Mouse (Mus musculus) heart, embryonic 11.5 days (tissue): ENCODE data around the gene Btbd9. TPM values are rescaled to one million over a fixed set of nuclear protein-coding genes. Genes with fewer than 3 reads are reported as not detected.

Source experiments
- ATAC-seq: fragments of 200-750 bp; cut with Nextera tagmentation; replicated peaks from 2 replicates; pipeline ENCODE4 v1.8.0; 2017; ENCODE audit warnings: moderate library complexity; ENCODE audit not compliant: insufficient number of reproducible peaks, low FRiP score, low TSS enrichment
- H3K27ac ChIP-seq: fragments of 300-500 bp; sonication (generic); 2 replicates; pipeline ENCODE4 v1.5.1; 2014; ENCODE audit warnings: mild to moderate bottlenecking, low read depth, low read length
- H3K27me3 ChIP-seq: fragments of 300-500 bp; sonication (generic); 2 replicates; pipeline ENCODE4 v1.6.1; 2014; ENCODE audit warnings: mild to moderate bottlenecking, low read length, mixed read lengths; ENCODE audit not compliant: control insufficient read depth, insufficient read depth
- H3K36me3 ChIP-seq: fragments of 300-500 bp; sonication (generic); 2 replicates; pipeline ENCODE4 v1.6.1; 2014; ENCODE audit warnings: mild to moderate bottlenecking, low read length, moderate library complexity, mixed read lengths; ENCODE audit not compliant: control insufficient read depth, insufficient read depth
- H3K4me1 ChIP-seq: fragments of 300-500 bp; sonication (generic); 2 replicates; pipeline ENCODE4 v1.6.1; 2014; ENCODE audit warnings: low read length; ENCODE audit not compliant: control insufficient read depth, insufficient read depth
- H3K4me2 ChIP-seq: fragments of 300-500 bp; sonication (generic); 2 replicates; pipeline ENCODE4 v1.6.1; 2014; ENCODE audit warnings: mild to moderate bottlenecking, moderate library complexity
- H3K4me3 ChIP-seq: fragments of 300-500 bp; sonication (generic); 2 replicates; pipeline ENCODE4 v1.5.1; 2014; ENCODE audit warnings: low read depth, low read length
- H3K9ac ChIP-seq: fragments of 300-500 bp; sonication (generic); 2 replicates; pipeline ENCODE4 v1.6.1; 2014; ENCODE audit warnings: mild to moderate bottlenecking, low read depth, low read length, moderate library complexity
- H3K9me3 ChIP-seq: fragments of 300-500 bp; sonication (generic); replicated peaks from 2 replicates; pipeline ENCODE4 v1.6.1; 2016; ENCODE audit warnings: low read length; ENCODE audit not compliant: control insufficient read depth
- WGBS: fragments of 180-500 bp; shearing (Covaris S2); extraction: QIAGEN DNeasy Blood & Tissue Kit; methylation state at CpG from one replicate; pipeline ENCODE4 v1.1.7; 2014; ENCODE audit not compliant: insufficient replicate concordance; 5-methylcytosine and 5-hydroxymethylcytosine counted together
- polyA plus RNA-seq: library from polyadenylated mRNA; unstranded; fragments of >200 nt; fragmentation: Nextera tagmentation; extraction: Ambion mirVana; gene quantifications from 2 replicates; pipeline ENCODE4 v1.2.1, GENCODE M21; 2014

Gene Btbd9
- polyA plus RNA-seq, 1 experiment from 2014 or later: 41.9 TPM

DNA sequence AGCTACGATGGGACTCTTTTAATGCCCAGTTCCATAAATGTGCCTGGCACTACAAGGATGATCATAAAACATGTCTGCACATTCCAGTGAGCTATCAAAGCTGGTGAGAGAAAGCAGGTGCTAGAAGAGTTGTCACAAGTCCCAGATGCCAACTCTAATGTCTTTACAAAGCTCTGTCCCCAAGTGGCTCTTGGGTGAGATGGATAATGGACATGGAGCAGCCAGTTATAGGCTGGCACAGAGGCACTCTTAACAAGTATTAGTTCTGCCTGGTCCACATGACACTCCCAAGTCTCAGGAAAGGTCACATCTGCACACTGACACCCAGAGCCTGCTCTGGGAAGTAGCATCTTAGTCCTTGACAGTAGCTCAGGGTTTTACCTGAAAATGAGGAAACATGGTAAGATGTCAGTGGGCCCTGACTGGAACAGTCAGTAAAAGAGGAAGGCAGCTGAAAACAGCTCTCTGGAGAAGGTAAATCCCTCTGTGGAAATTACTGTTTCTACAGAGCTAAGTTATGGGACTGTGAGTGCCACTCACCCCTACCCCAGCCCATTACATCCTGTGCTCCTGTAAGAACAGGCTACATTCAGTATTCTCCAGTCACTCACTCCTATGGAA lies 91.7 kb downstream of the Btbd9 start:
- no peaks in the 10 kb centered on the region for H3K9me3 ChIP-seq
- 83% methylated on average over 1 of the region's 1 CpGs for WGBS
- ATAC-seq: no peak
- H3K4me2 ChIP-seq: no peak overlapping the region
- H3K27ac ChIP-seq: no peak overlapping the region
- no peaks in the 10 kb centered on the region for H3K27me3 ChIP-seq
- no peaks in the 10 kb centered on the region for H3K36me3 ChIP-seq
- no peak overlapping the region for H3K9ac ChIP-seq
- H3K4me1 ChIP-seq: no peaks in the 10 kb centered on the region
- no peak overlapping the region for H3K4me3 ChIP-seq

DNA sequence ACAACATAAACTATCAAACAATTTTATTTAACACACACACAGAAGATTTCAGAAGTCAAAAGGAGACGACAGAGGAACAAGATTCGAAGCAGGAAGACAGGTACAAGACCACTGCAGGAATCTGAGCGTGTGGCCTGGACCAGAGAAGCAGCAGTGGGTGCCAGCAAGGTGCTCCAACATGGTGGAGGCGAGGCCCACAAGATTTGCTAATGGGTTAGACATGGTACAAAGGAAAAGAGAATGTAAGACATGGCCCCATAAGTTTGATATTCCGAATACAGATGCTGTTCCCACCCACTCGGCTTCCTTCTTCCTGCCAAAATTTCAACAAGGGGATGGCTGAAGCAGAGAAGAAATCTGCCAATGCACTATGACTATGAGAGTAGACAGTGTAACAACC lies 94.5 kb downstream of the Btbd9 start:
- Histone ChIP-seq H3K9me3 (no peaks in the 10 kb centered on the region), H3K36me3 (no peaks in the 10 kb centered on the region), H3K4me2 (no peak overlapping the region), H3K27ac (no peak overlapping the region), H3K4me1 (peaks cover 6% of the 10 kb centered on the region), H3K9ac (no peak overlapping the region), H3K27me3 (no peaks in the 10 kb centered on the region), H3K4me3 (no peak overlapping the region)
- 89% methylated on average over 6 of the region's 6 CpGs for WGBS
- no peak for ATAC-seq

DNA sequence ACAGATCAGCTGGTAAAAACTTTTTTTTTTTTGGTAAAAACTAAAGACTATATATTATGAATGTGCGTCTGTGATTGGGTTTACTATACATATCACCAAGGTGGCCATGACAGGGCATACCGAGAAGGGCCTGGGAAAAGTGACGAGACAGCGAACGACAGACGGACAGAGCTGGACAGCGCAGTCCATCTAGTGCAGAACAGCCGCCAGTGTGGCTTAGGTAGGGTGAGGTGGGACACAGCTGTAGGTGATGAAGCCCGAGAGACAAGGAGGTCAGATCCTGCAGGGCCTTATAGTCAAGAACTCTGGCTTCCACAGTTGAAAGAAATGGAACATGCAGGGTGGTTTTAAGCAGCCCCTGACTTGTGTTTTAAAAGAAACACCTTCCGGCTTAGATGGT lies 94.9 kb downstream of the Btbd9 start:
- Histone ChIP-seq H3K4me2 (no peak overlapping the region), H3K36me3 (no peaks in the 10 kb centered on the region), H3K4me1 (peaks cover 6% of the 10 kb centered on the region), H3K4me3 (no peak overlapping the region), H3K27ac (no peak overlapping the region), H3K27me3 (no peaks in the 10 kb centered on the region), H3K9ac (no peak overlapping the region), H3K9me3 (no peaks in the 10 kb centered on the region)
- no peak for ATAC-seq
- 86% methylated on average over 10 of the region's 10 CpGs for WGBS

DNA sequence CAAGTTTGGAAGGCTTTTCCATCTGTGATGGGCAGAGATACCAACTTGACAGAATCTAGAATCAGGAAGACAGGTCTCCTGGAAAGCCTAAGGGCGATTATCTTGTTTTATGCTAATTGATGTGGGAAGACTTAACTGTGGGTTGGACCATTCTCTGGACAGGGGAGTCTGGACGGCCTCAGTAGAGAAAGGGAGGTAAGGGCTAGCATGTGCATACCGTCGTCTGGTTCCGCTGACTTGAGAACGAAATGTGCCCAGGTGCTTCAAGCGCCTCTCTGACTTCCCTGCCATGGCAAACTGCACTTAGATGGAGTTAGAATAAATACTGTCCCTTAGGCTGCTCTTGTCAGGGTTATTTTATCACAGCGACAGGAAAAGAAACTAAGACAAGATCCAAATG lies 95.9 kb downstream of the Btbd9 start:
- Histone ChIP-seq H3K36me3 (no peaks in the 10 kb centered on the region), H3K9me3 (no peaks in the 10 kb centered on the region), H3K9ac (no peak overlapping the region), H3K4me3 (no peak overlapping the region), H3K27ac (no peak overlapping the region), H3K27me3 (no peaks in the 10 kb centered on the region), H3K4me1 (peaks cover 6% of the 10 kb centered on the region), H3K4me2 (no peak overlapping the region)
- 82% methylated on average over 8 of the region's 8 CpGs for WGBS
- ATAC-seq: no peak

DNA sequence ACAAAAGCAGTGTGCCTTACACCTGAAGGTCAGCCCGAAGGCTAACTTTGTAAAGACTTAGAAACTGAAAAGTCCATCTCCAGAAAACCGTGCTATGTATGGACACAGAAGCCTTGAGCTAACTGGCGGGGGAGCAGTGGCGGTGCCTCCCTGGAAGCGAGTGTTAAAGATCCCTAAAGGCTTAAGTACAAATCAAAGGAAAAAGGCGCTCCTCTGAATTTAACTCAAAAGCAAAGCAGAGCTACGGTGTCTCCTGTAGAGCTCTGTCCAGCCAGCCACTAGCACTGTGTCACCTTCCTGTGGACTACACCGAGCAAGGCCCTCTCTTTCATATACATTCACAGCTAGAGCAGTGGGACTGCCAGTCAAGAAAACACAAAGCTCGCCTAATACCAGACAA lies 98.1 kb downstream of the Btbd9 start:
- Histone ChIP-seq H3K36me3 (no peaks in the 10 kb centered on the region), H3K9ac (no peak overlapping the region), H3K9me3 (no peaks in the 10 kb centered on the region), H3K4me2 (no peak overlapping the region), H3K27me3 (no peaks in the 10 kb centered on the region), H3K4me1 (peaks cover 14% of the 10 kb centered on the region), H3K4me3 (no peak overlapping the region), H3K27ac (no peak overlapping the region)
- whole genome bisulfite sequencing: 68% methylated on average over 9 of the region's 9 CpGs
- ATAC-seq: no peak

DNA sequence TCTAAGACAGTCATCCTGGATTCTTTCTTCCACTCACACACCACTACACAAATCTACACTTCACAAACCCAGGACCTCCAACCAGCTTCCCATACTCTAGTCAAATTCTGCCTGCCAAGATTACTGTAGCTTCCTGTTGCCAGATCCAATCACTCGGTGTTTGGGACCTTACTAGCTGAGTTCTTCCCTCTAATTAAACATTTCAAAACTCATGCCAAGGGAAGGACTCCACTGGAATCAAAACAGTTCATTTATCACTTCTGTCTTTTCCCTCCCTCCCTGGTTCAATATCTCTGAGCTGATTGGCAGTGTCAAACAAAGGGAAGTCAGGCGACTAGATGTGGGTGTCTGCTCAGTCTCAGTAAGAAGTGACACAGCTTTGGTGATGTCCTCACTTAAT lies 101.7 kb downstream of the Btbd9 start:
- WGBS: 24% methylated on average over 2 of the region's 2 CpGs
- Histone ChIP-seq H3K4me3 (no peak overlapping the region), H3K27me3 (no peaks in the 10 kb centered on the region), H3K9me3 (no peaks in the 10 kb centered on the region), H3K4me2 (no peak overlapping the region), H3K36me3 (no peaks in the 10 kb centered on the region), H3K9ac (no peak overlapping the region), H3K4me1 (peaks cover 26% of the 10 kb centered on the region), H3K27ac (peak overlapping the region; percentile 4; the same call in 1 of the 2 replicates)
- no peak for ATAC-seq

DNA sequence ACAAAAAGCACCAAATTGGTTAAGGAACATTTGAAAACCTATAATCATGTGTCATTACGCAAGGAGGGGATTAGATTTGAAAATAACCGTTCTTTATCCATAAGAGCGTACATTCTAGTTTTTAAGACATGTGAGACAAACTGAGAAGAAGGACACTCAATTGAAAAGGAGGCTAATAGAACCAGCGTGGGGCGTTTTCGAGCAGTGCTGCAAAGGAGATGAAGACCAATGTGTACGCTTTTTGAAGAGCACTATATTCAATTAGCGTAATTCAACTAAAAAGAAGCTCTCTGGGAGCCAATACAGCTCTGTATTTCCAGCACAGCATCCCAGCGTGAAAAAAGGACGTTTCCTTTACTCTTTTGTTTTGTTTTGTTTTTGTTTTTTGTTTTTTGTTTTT lies 103.5 kb downstream of the Btbd9 start:
- Histone ChIP-seq H3K4me2 (no peak overlapping the region), H3K4me3 (no peak overlapping the region), H3K27me3 (no peaks in the 10 kb centered on the region), H3K9ac (no peak overlapping the region), H3K27ac (no peak overlapping the region), H3K4me1 (peaks cover 42% of the 10 kb centered on the region), H3K9me3 (no peaks in the 10 kb centered on the region), H3K36me3 (no peaks in the 10 kb centered on the region)
- ATAC-seq: no peak
- 93% methylated on average over 10 of the region's 10 CpGs for WGBS

DNA sequence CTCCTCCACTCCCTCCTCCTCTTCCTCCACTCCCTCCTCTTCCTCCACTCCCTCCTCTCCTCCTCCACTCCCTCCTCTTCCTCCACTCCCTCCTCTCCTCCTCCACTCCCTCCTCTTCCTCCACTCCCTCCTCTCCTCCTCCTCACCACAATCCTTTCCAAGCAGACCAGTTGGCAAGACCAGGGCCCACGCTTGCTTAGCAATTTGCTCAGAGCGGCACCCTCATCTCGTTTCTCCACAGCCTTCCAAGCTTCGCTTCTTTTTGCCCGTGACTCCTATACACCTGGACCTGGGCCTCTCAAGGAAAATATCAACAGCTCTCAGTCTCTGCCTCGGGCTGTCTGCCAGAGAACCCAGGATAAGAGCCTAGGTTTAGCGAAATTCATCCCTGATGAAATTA lies 104.8 kb downstream of the Btbd9 start:
- no peak for ATAC-seq

DNA sequence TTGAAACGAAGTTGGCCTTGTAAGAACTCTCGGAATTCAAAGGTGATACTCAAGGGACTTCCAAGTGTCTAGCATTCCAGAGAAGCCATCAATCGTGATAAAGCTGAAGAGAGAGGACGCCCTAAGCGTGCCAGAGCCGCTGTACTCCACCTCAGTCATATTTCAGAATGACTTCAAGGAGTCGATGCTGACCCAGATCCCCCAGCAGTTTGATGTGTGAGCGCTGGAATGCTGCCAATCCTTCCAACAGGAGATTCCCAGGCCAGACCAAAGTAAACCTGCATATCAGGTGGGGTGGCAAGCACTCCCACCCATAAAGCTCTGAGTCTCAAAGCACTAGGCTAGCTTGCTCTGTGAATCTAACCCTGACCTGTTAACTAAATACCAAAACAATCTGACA lies 105.5 kb downstream of the Btbd9 start:
- no peak overlapping the region for H3K9ac ChIP-seq
- no peak overlapping the region for H3K27ac ChIP-seq
- WGBS: 32% methylated on average over 8 of the region's 8 CpGs
- no peaks in the 10 kb centered on the region for H3K9me3 ChIP-seq
- H3K27me3 ChIP-seq: no peaks in the 10 kb centered on the region
- no peak for ATAC-seq
- H3K4me1 ChIP-seq: peaks cover 47% of the 10 kb centered on the region
- H3K4me3 ChIP-seq: no peak overlapping the region
- H3K36me3 ChIP-seq: no peaks in the 10 kb centered on the region
- no peak overlapping the region for H3K4me2 ChIP-seq

More for the DNA sequence above, 104.8 kb downstream of the Btbd9 start:
- no peaks in the 10 kb centered on the region for H3K9me3 ChIP-seq
- H3K4me3 ChIP-seq: no peak overlapping the region
- 64% methylated on average over 7 of the region's 7 CpGs for WGBS
- H3K9ac ChIP-seq: no peak overlapping the region
- peaks cover 44% of the 10 kb centered on the region for H3K4me1 ChIP-seq
- no peaks in the 10 kb centered on the region for H3K27me3 ChIP-seq
- no peak overlapping the region for H3K4me2 ChIP-seq
- no peaks in the 10 kb centered on the region for H3K36me3 ChIP-seq
- H3K27ac ChIP-seq: no peak overlapping the region
